Mouse (Mus musculus) erythroblast, embryonic 14.5 days (primary cell): ENCODE results near the gene Erc2.

Experiments
- GATA1 ChIP-seq: IDR thresholded peaks from 2 replicates; pipeline ENCODE4 v1.6.1; 2012; ENCODE audit warnings: low read length, inconsistent platforms, mixed read lengths
- TAL1 ChIP-seq: IDR thresholded peaks from 3 replicates; pipeline ENCODE4 v1.6.1; 2012; ENCODE audit warnings: low read length, inconsistent platforms, mixed read lengths

DNA sequence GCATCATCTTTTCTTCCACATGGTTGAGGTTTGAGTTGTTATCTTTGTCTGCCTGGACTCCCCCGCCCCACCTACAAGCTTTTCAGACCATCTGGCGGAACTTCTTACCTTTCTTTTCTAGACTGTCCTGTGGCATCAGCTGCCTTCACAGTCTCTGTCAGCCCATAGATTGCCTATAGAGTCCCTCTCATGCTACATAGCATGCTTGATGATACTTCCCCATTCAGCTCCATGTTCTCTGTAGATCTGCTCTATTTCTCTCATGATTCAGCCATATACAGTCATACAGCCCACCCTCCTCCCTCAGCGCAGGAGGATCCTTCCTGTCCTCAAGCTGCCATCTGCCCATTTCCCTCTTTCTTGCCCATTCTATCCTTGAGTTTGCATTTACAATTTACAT is 98.7 kb downstream of the Erc2 start:
- TF ChIP-seq TAL1, result no peak
- no peak for TF ChIP-seq GATA1
